ENCODE assay signal across 8 mouse cellular contexts in genomic region chr16:30550748-30551192, GRCm38 (mm10). TPM values are rescaled to one million over a fixed set of nuclear protein-coding genes. Genes with fewer than 3 reads are reported as not detected.
DNase-seq lines count a peak whose midpoint lies in the region; ATAC-seq and TF ChIP-seq lines count a peak whose summit lies in the region.

Gene Tmem44 (minus strand): TSS chr16:30550842.

- peak within 1 kb of the TSS; percentile 87 for H3K27ac ChIP-seq in gastrocnemius, adult 2 months
- H3K27ac ChIP-seq in forebrain, embryonic 15.5 days (replicated peaks) = peak within 1 kb of the TSS; percentile 86
- peak within 1 kb of the TSS; percentile 86 for H3K27ac ChIP-seq in midbrain, embryonic 15.5 days

- intact Hi-C loops in gastrocnemius, adult 2 months (cut with DNase I) = no loop called here

- TF ChIP-seq CTCF in gastrocnemius, adult 2 months (IDR thresholded peaks at IDR 0.05) = no peak

- peaks cover 14% of the 10 kb centered on the region for H3K36me3 ChIP-seq in forebrain, embryonic 15.5 days
- H3K36me3 ChIP-seq in midbrain, embryonic 15.5 days (replicated peaks) = peaks cover 6% of the 10 kb centered on the region

- H3K9me3 ChIP-seq in forebrain, embryonic 15.5 days = peaks cover 10% of the 10 kb centered on the region; the same call in 1 of the 2 replicates
- H3K9me3 ChIP-seq in midbrain, embryonic 15.5 days = no peaks in the 10 kb centered on the region

- no peaks in the 10 kb centered on the region for H3K27me3 ChIP-seq in forebrain, embryonic 15.5 days
- H3K27me3 ChIP-seq in midbrain, embryonic 15.5 days (replicated peaks) = no peaks in the 10 kb centered on the region

- peaks cover 34% of the 10 kb centered on the region for H3K4me1 ChIP-seq in forebrain, embryonic 15.5 days
- peaks cover 22% of the 10 kb centered on the region for H3K4me1 ChIP-seq in midbrain, embryonic 15.5 days

- H3K9ac ChIP-seq in forebrain, embryonic 15.5 days (replicated peaks) = peak within 1 kb of the TSS; percentile 97
- H3K9ac ChIP-seq in midbrain, embryonic 15.5 days = peak within 1 kb of the TSS; percentile 89

- peak; percentile 70 for ATAC-seq in forebrain, embryonic 15.5 days (replicated peaks)
- ATAC-seq in midbrain, embryonic 15.5 days (replicated peaks) = peak; percentile 75

- 5% methylated on average over 14 of the region's 14 CpGs for WGBS in forebrain, embryonic 15.5 days
- 5% methylated on average over 14 of the region's 14 CpGs for WGBS in midbrain, embryonic 15.5 days

- H3K4me3 ChIP-seq in gastrocnemius, adult 2 months = peak within 1 kb of the TSS; percentile 75
- H3K4me3 ChIP-seq in forebrain, embryonic 15.5 days = peak within 1 kb of the TSS; percentile 86
- H3K4me3 ChIP-seq in midbrain, embryonic 15.5 days = peak within 1 kb of the TSS; percentile 67

- peak within 1 kb of the TSS; percentile 74 for H3K4me2 ChIP-seq in forebrain, embryonic 15.5 days (replicated peaks)
- peak within 1 kb of the TSS; percentile 70 for H3K4me2 ChIP-seq in midbrain, embryonic 15.5 days

- DNase-seq in gastrocnemius, adult 2 months = no peak
- DNase-seq in gastrocnemius, postnatal 4 days (ENCODE audit: low spot score in 2 of 2) = no peak
- DNase-seq in ES-CJ7 (ENCODE audit: low read depth, low spot score) = peak; percentile 52
- DNase-seq in layer of hippocampus, postnatal 36 days = no peak
- DNase-seq in T-cell, adult 2 months (ENCODE audit: low spot score) = no peak
- no peak for DNase-seq in gastrocnemius, adult 18-20 months (ENCODE audit: low spot score)

RNA-seq across cellular contexts. Expression of gene Tmem44, which starts in this region (rescaled TPM):
- 1 to 10 TPM; 1.7 to 2.1 TPM for total RNA-seq in gastrocnemius, adult 2 months (2021)
- total RNA-seq in gastrocnemius, postnatal 4 days (2021) = 10 to 100 TPM in 1 of 2 experiments, 1 to 10 TPM in 1; 9.7 to 11.2 TPM
- 89.0 and 89.6 TPM in 2 replicates for polyA plus RNA-seq in forebrain, embryonic 15.5 days (2015; fragmentation: Nextera tagmentation; extraction: Ambion mirVana)
- 10 to 100 TPM; 32.3 to 38.0 TPM for total RNA-seq in layer of hippocampus, postnatal 36 days (2021)
- 88.4 and 96.0 TPM in 2 replicates for polyA plus RNA-seq in midbrain, embryonic 15.5 days (2015; fragmentation: Nextera tagmentation; extraction: Ambion mirVana)
- 1 to 10 TPM; 1.3 to 1.9 TPM for total RNA-seq in gastrocnemius, adult 18-20 months (2021)
